Mouse (Mus musculus) gastrocnemius, postnatal 10 days (tissue): ENCODE measurements around the gene Zbtb1. TPM values are rescaled to one million over a fixed set of nuclear protein-coding genes. Genes with fewer than 3 reads are reported as not detected.

Experiments used
- DNase-seq: peaks from one replicate; pipeline ENCODE4 v3.0.0; 2021; ENCODE audit warnings: mixed read lengths
- total RNA-seq, 2 experiments: library from RNA; stranded (reverse); gene quantifications; 2 replicates each; pipeline ENCODE4 v1.2.3; 2021

The Zbtb1 gene
- total RNA-seq, 2 experiments from 2014 or later: 5.1 to 7.0 TPM

DNA sequence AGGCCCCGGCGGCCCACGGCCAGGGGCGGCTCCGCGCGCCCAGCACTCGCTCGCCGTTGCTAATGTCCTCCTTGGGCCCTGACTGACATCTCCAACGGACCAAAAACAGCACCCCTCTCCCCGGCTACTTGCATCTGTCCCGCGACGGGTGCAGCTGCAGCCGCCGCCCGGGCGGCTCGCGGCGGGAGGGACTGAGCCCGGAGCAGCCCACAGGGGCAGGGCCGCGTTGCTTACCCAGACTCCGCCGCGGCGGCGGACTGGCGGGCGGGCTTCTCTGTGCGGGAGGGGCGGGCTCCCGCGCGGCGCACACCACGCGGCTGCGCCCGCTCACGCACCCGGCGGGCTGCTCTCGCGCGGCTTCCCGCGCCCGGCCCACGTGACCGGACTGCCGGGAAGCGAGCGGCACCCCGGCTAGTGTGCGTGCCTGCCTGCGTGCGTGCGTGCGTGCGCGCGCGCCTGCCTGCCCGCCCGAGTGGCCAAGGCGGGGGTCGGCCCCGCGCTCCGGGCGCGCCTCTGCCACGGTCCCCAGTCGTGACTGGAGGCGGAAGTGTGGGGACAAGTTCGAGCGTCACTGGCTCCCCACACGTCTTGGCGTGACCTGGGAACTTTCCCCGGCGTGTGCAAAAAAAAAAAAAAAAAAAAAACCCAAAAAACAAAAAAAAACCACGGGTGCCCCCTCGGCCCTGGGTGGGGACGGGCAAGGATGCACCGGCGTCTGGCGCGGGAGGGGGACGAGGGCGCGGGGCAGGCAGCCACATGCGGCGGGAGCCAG is 674 bp upstream of the Zbtb1 start, which contains the start of gene Zbtb25:
Zbtb25 (minus strand) TSS at position 397 of the 772 bp plus-strand sequence.
- DNase-seq: peak; percentile 87

- peak; percentile 84 for DNase-seq
These were observed 935 bp downstream of the Zbtb1 start for GRCm38 (mm10) chr12:76370831-76371571.

- DNase-seq: no peak
These were observed 2.0 kb downstream of the Zbtb1 start for GRCm38 (mm10) chr12:76372046-76372445.

- DNase-seq: no peak
These were observed 3.1 kb downstream of the Zbtb1 start for GRCm38 (mm10) chr12:76372881-76373818.

GRCm38 (mm10) chr12:76373991-76374390 is 3.9 kb downstream of the Zbtb1 start:
- DNase-seq: no peak

GRCm38 (mm10) chr12:76374911-76375310 is 4.8 kb downstream of the Zbtb1 start:
- DNase-seq: no peak

DNA sequence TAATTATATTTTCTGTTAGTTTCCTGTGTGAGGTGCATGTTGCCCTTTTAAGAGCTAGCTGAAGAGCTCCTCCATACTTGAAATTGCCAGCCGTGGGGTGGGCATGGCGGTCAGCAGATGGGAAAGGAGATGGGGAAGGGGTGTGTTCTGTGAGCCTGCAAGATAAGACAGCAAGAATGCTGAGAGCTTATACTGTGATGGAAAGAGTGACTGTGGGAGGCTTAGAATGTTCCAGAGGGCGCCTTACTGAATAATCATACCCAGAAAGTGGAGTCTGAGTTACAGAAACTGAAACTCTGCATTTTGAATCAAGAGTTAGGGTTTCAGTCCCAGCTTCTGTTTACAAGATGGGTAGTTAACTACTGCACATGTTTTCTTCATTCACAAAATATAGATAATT is 5.4 kb downstream of the Zbtb1 start:
- no peak for DNase-seq

DNA sequence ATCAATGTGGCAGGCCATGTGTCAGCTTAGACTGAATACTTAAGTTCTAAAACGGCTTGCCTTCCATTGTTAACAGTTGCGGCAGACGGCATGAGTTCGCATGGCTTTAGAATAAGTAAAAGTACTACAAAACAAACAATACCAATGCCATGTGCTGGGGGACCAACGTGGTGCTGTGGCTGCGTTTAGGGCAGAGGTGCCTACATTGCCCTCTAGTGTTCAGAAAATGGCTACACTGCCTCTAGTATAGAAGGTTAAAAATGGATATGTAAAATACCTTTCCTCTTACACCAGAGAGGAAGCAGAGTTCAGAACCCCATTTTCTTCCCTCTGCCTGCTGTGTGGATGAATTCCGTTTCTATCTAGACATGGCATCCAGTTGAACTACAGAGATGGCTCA is 6.6 kb downstream of the Zbtb1 start:
- no peak for DNase-seq

DNA sequence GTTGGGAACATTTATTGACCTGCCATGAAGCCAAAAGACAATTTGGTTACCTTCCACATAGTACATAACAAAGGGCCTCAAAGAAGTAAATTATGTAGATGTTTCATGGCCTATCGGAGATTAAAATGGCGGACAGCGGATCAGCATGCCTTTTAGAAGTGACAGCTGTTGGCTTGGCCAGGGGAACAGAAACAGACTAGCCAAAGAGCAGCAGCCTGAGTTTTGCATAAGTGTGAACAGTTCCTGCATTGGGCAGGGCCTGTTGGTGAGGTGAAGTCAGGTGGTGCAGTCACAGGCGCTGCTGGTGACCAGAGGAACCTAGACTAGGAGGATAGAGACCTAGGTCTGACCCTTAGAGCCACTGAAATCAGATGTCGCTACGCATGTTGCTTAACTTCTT is 7.0 kb downstream of the Zbtb1 start:
- no peak for DNase-seq

DNA sequence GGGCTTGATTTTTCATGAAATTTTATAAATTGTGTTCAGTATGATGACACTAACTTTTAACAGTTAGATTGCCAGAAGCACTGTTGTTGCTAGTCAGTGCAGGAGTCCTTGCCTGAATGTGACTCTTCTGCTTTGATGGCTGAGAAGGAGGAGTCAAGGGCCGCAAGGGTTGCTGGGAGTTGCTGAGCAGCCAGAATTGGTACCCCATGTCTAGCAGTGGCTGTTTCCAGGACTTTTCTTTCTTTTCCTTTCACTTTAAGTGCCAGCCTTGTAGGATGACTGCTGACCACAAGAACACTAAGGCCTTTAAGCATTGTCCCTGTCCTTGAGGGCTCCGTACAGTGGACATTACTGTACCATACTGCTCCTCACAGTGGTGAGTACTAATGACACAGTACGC is 7.7 kb downstream of the Zbtb1 start:
- DNase-seq: no peak

DNA sequence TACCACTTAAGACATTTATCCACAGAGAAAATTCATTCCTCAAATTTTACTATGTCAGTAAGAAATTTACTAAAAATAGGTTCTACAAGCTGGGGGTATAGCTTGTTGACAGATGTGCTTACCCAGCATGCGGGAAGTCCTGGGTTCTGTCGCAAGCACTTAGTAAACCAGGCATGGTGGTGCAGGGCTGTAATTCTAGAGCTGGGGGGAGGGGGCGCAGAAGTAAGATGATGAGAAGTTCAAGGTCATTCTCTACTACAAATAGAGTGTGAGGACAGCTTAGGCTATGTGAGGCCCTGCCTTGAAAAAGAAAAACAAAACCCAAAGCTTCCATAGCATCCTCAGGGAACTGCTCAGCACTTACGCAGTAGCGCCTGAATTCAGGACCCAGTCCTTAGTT is 8.5 kb downstream of the Zbtb1 start:
- DNase-seq: no peak

- no peak for DNase-seq
These were observed 10.1 kb downstream of the Zbtb1 start for GRCm38 (mm10) chr12:76380151-76380550.

DNA sequence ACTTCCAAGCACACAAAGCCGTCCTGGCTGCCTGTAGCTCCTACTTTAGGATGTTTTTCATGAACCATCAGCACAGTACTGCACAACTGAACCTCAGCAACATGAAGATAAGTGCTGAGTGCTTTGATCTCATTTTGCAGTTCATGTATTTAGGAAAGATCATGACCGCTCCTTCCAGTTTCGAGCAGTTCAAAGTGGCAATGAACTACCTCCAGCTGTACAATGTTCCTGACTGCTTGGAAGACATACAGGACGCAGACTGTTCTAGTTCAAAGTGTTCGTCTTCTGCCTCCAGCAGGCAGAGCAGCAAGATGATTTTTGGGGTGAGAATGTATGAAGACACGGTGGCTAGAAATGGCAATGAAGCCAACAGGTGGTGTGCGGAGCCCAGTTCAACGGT is 15.3 kb downstream of the Zbtb1 start:
- no peak for DNase-seq

GRCm38 (mm10) chr12:76388794-76389193 is 18.7 kb downstream of the Zbtb1 start:
- DNase-seq: no peak

- DNase-seq: no peak
These were observed 21.7 kb downstream of the Zbtb1 start for GRCm38 (mm10) chr12:76391595-76392271.

- DNase-seq: no peak
These were observed 22.9 kb downstream of the Zbtb1 start for GRCm38 (mm10) chr12:76392979-76393378.

DNA sequence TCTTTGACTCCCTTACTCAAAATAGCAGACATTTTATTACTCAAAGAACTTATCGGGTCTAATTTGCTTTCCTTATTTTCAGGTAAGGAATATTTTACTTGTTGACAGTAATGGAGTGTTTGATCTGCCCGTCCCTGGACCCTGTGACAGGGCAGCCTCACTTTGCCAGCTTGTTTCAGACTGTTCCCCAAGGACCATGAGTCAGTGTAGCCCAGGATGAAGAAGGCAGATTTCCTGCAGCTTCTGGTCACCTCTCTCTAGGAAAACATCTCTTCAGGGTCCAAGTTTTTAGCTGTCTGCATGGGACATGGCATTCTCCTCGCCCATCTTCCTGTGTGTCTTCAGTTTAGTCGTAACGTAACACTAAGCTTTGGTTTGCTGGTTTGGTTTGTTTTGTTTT is 27.2 kb downstream of the Zbtb1 start:
- DNase-seq: no peak

DNA sequence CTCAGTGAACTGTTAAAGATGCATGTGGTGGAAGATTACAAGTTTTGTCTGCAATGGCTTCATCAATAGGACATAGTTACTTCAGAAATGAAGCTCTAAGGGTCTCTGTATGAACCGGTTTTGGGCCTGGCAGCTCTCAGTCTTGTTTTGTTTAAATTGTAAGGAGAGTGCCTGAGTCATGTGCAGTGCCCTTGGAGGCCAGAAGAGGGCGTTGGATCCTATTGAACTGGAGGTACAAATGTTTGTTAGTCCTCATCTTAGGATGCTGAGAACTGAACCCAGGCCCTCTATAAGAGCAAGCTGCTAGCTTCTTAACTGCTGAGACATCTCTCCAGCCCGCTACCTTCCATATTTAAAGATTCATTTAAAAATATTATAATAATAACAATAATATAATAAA is 31.6 kb downstream of the Zbtb1 start:
- DNase-seq: no peak

- DNase-seq: no peak
These were observed 33.2 kb downstream of the Zbtb1 start for GRCm38 (mm10) chr12:76402991-76403885.

DNA sequence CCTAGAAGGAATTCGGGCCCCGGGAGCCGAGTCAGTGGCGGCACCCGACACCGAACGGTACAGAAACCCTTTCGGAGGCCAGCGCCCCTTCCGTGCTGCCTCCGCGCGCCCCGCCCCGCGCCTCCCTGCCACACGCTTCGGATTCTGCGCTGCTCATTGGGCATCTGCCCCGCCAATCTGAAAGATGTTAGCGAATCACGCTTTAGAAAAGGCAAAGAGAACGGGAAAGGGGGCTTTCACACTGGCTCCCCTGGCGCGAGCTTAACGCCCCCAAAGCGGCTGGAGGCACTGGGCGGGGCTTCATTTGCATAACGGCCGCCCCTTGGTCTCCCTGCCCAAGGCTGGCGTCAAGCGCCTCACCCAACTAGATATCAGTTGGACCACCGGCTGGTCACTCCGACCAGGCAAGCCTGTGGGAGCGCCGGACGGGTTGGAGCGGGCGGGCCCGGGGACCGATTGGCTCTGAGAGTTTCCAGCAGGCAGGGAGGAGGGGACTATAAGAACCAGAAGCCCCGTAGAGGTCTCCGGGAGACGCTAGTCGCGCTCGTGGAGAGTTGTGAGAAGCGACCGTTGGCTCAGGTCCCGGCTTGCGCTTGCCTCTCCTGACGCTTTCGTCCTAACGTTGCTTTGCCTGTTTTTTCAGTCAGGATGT is 33.9 kb downstream of the Zbtb1 start, which contains the start of gene Hspa2:
Hspa2 (plus strand) TSS at position 291 of the 652 bp plus-strand sequence.
- DNase-seq: peak; percentile 99
